Mouse (Mus musculus): ENCODE data around the gene Crcp.

DNA sequence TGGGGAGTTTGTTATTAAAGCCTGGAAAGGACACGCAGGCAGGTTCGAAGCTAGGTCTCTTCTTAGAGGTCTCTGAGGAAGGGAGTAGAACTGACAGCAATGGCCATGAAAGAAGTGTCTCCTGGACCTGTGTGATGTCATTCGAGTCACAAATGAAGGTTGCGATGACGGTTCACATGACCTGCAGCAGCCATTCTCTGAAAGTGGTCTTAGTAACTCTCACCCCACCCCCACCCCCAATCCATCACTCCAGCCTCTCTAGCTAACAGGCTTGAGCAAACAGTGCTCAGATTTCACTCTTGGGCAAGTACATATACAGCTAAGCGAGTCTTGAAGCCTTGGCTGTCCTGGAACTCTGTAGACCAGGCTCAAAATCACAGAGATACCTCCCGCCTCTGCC is 25.9 kb upstream of the Crcp start:
- no peak for TF ChIP-seq POLR2A (IDR thresholded peaks at IDR 0.05; ENCODE audit: low read depth, low read length)
- TF ChIP-seq CTCF (IDR thresholded peaks at IDR 0.05; ENCODE audit: extremely low read depth, insufficient read depth, insufficient read length, insufficient replicate concordance), result no peak
